Mouse (Mus musculus) MEL (cell line): ENCODE measurements around the gene Engase. TPM values are rescaled to one million over a fixed set of nuclear protein-coding genes. Genes with fewer than 3 reads are reported as not detected.

ENCODE experiments used
- DNase-seq: peaks from one replicate; pipeline ENCODE4 v3.0.0; 2011; ENCODE audit warnings: low read depth, low spot score
- H3K27ac ChIP-seq: 2 replicates; pipeline ENCODE4 v1.5.1; 2012; ENCODE audit warnings: low read depth, mild to moderate bottlenecking, control low read depth, low read length, moderate library complexity; ENCODE audit not compliant: control insufficient read depth
- H3K27me3 ChIP-seq, 2 experiments: fragments of 150-350 bp in 1 of 2; sonication (generic) in 1 of 2; 2 replicates each; pipeline ENCODE4 v1.6.1; 2012; ENCODE audit warnings: low read length in 2 of 2, mild to moderate bottlenecking in 2 of 2, improper control_type of control experiment in 1 of 2, moderate library complexity in 1 of 2; ENCODE audit not compliant: insufficient read depth in 2 of 2, control insufficient read depth in 1 of 2
- H3K36me3 ChIP-seq, 2 experiments: 2 replicates each; pipeline ENCODE4 v1.6.1; 2012 to 2014; ENCODE audit warnings: low read length in 2 of 2, improper control_type of control experiment in 1 of 2, inconsistent platforms in 1 of 2, mild to moderate bottlenecking in 1 of 2; ENCODE audit not compliant: insufficient read depth in 2 of 2, control insufficient read depth in 1 of 2
- H3K4me1 ChIP-seq, 2 experiments: fragments of 150-350 bp in 1 of 2; sonication (generic) in 1 of 2; 2 replicates each; pipeline ENCODE4 v1.6.1; 2012; ENCODE audit warnings: low read length in 2 of 2, improper control_type of control experiment in 1 of 2, mild to moderate bottlenecking in 1 of 2; ENCODE audit not compliant: insufficient read depth in 2 of 2, control insufficient read depth in 1 of 2
- H3K4me3 ChIP-seq, 2 experiments: fragments of 150-350 bp in 1 of 2; sonication (generic) in 1 of 2; 2 replicates each; pipeline ENCODE4 v1.5.1; 2012; ENCODE audit warnings: low read depth in 2 of 2, low read length in 2 of 2, mild to moderate bottlenecking in 2 of 2, moderate library complexity in 2 of 2, control low read depth in 1 of 2, improper control_type of control experiment in 1 of 2; ENCODE audit not compliant: control insufficient read depth in 1 of 2, insufficient read depth in 1 of 2
- H3K79me2 ChIP-seq: 2 replicates; pipeline ENCODE4 v1.6.1; 2012; ENCODE audit warnings: mild to moderate bottlenecking, low read length, moderate library complexity; ENCODE audit not compliant: control insufficient read depth, poor library complexity, insufficient read depth
- H3K9ac ChIP-seq: 2 replicates; pipeline ENCODE4 v1.6.1; 2012; ENCODE audit warnings: low read depth, mild to moderate bottlenecking, control low read depth, low read length, moderate library complexity; ENCODE audit not compliant: control insufficient read depth, poor library complexity, severe bottlenecking
- H3K9me3 ChIP-seq: fragments of 150-350 bp; sonication (generic); replicated peaks from 2 replicates; pipeline ENCODE4 v1.6.1; 2012; ENCODE audit warnings: mild to moderate bottlenecking, low read length, improper control_type of control experiment, moderate library complexity; ENCODE audit not compliant: insufficient read depth
- CHD1 ChIP-seq: IDR thresholded peaks from 2 replicates; pipeline ENCODE4 v1.6.1; 2012; ENCODE audit warnings: low read depth, mild to moderate bottlenecking, inconsistent platforms, low read length, improper control_type of control experiment
- CHD2 ChIP-seq: IDR thresholded peaks from 2 replicates; pipeline ENCODE4 v1.6.1; 2011; ENCODE audit warnings: low read length, improper control_type of control experiment
- ELF1 ChIP-seq: IDR thresholded peaks from 2 replicates; pipeline ENCODE4 v1.6.1; 2014; ENCODE audit warnings: low read depth, mild to moderate bottlenecking, inconsistent platforms, low read length, improper control_type of control experiment, moderate library complexity
- EP300 ChIP-seq, 2 experiments: IDR thresholded peaks; 2 replicates each; pipeline ENCODE4 v1.6.1; 2011; ENCODE audit warnings: improper control_type of control experiment in 2 of 2, low read length in 2 of 2, low read depth in 1 of 2, mild to moderate bottlenecking in 1 of 2
- JUND ChIP-seq: IDR thresholded peaks from 2 replicates; pipeline ENCODE4 v1.6.1; 2011; ENCODE audit warnings: low read depth, mild to moderate bottlenecking, improper control_type of control experiment, low read length
- KAT2A ChIP-seq: conservative IDR thresholded peaks from 2 replicates; pipeline ENCODE4 v1.6.1; 2012; ENCODE audit warnings: low read depth, low read length, improper control_type of control experiment, inconsistent platforms
- MAFK ChIP-seq: IDR thresholded peaks from 2 replicates; pipeline ENCODE4 v1.6.1; 2011; ENCODE audit warnings: low read depth, mild to moderate bottlenecking, low read length, improper control_type of control experiment, borderline replicate concordance
- MEF2A ChIP-seq: IDR thresholded peaks from 2 replicates; pipeline ENCODE4 v1.6.1; 2014; ENCODE audit warnings: low read depth, mild to moderate bottlenecking, inconsistent platforms, low read length, improper control_type of control experiment; ENCODE audit not compliant: poor library complexity, insufficient replicate concordance, severe bottlenecking; ENCODE audit errors: extremely low read depth
- MXI1 ChIP-seq: IDR thresholded peaks from 2 replicates; pipeline ENCODE4 v1.6.1; 2011; ENCODE audit warnings: mild to moderate bottlenecking, low read depth, low read length, improper control_type of control experiment
- MYB ChIP-seq: IDR thresholded peaks from 2 replicates; pipeline ENCODE4 v1.6.1; 2011; ENCODE audit warnings: mild to moderate bottlenecking, low read depth, low read length, improper control_type of control experiment
- MYC ChIP-seq: IDR thresholded peaks from 2 replicates; pipeline ENCODE4 v1.6.1; 2011; ENCODE audit warnings: low read depth, mild to moderate bottlenecking, low read length, improper control_type of control experiment, moderate library complexity
- POLR2AphosphoS2 ChIP-seq: IDR thresholded peaks from 2 replicates; pipeline ENCODE4 v1.6.1; 2011; ENCODE audit warnings: low read length, improper control_type of control experiment
- RCOR1 ChIP-seq: IDR thresholded peaks from 2 replicates; pipeline ENCODE4 v1.6.1; 2012; ENCODE audit warnings: low read depth, mild to moderate bottlenecking, inconsistent platforms, low read length, improper control_type of control experiment
- SIN3A ChIP-seq: IDR thresholded peaks from 2 replicates; pipeline ENCODE4 v1.6.1; 2012; ENCODE audit warnings: low read length, improper control_type of control experiment, inconsistent platforms
- TAL1 ChIP-seq: IDR thresholded peaks from 2 replicates; pipeline ENCODE4 v1.6.1; 2012; ENCODE audit warnings: mild to moderate bottlenecking, inconsistent platforms, low read length, moderate library complexity, mixed read lengths
- TBP ChIP-seq: IDR thresholded peaks from 2 replicates; pipeline ENCODE4 v1.8.0; 2011; ENCODE audit warnings: low read depth, low read length, improper control_type of control experiment
- UBTF ChIP-seq: IDR thresholded peaks from 2 replicates; pipeline ENCODE4 v1.6.1; 2012; ENCODE audit warnings: low read depth, mild to moderate bottlenecking, inconsistent platforms, low read length, improper control_type of control experiment, moderate library complexity, borderline replicate concordance; ENCODE audit not compliant: insufficient read depth
- USF1 ChIP-seq: IDR thresholded peaks from 2 replicates; pipeline ENCODE4 v1.6.1; 2014; ENCODE audit warnings: low read depth, mild to moderate bottlenecking, inconsistent platforms, low read length, improper control_type of control experiment, moderate library complexity
- polyA plus RNA-seq, 2 experiments: library from polyadenylated mRNA; stranded (reverse) in 1 of 2; unstranded in 1 of 2; fragments of >175 nt in 1 of 2; fragments of >200 nt in 1 of 2; gene quantifications; 2 replicates each; pipeline versions ENCODE4 v1.2.1 to v1.2.4; 2012; ENCODE audit warnings: low replicate concordance in 2 of 2, low read depth in 1 of 2; ENCODE audit not compliant: insufficient read length in 2 of 2, insufficient read depth in 1 of 2, missing spikeins in 1 of 2
- total RNA-seq: library from RNA; depleted of rRNA; stranded (reverse); fragments of 300-350 nt; gene quantifications from 2 replicates; pipeline ENCODE4 v1.2.3, GENCODE M21; 2012

The Engase gene
- total and polyA plus RNA-seq, 3 experiments, result 15.3 to 23.5 TPM; not detected in 1

DNA sequence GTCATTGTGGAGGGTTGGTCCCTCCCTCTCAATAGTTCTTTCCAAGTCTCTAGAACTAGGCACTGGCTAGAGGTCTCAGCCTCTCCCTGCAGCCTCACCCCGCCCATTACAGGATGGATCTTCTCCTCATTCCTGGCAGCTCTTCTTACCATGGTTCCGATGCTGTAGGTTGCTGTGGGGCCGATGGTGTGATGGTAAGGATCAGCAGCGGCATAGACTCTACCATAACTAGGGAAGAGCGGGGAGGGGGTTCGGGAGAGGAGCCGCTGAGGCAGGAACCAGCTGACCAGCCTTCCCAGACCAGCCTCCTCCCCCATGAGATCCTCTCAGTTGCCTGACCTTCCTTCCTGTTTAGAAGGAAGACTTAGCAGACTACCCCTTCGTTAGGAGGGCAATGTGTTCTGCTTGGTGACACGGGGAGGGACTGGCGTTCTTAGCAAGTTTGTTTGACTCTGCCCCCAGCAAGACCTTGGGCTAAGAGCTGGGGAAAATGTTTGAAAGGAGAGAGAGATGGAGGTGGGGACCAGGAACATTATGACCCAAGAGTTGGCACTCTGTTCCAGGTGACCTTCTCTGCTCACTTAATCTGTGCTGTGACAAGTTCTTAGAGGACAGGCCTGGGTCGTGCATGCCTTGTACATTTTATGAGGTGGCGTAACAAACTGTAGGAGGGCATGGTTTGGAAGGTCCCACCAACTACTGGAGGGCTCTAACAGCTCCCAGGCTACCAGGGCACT is 17.5 kb downstream of the Engase start:
- no peak for DNase-seq
- Histone ChIP-seq H3K79me2 (no peaks in the 10 kb centered on the region), H3K9ac (no peak overlapping the region), H3K9me3 (no peaks in the 10 kb centered on the region), H3K27me3 (no peaks in the 10 kb centered on the region; a peak in 1 of 4 replicates), H3K36me3 (no peaks in the 10 kb centered on the region), H3K4me3 (no peak overlapping the region), H3K4me1 (no peaks in the 10 kb centered on the region), H3K27ac (no peak overlapping the region)
- TF ChIP-seq MEF2A (no peak), KAT2A (no peak), CHD1 (no peak), JUND (no peak), CHD2 (no peak), EP300 (IDR thresholded peaks at IDR 0.05; ENCODE audit: low read depth in 1 of 2, low read length in 2 of 2) (no peak), POLR2AphosphoS2 (no peak), TAL1 (no peak), MYC (no peak), SIN3A (no peak), UBTF (no peak), USF1 (no peak), MAFK (no peak)

DNA sequence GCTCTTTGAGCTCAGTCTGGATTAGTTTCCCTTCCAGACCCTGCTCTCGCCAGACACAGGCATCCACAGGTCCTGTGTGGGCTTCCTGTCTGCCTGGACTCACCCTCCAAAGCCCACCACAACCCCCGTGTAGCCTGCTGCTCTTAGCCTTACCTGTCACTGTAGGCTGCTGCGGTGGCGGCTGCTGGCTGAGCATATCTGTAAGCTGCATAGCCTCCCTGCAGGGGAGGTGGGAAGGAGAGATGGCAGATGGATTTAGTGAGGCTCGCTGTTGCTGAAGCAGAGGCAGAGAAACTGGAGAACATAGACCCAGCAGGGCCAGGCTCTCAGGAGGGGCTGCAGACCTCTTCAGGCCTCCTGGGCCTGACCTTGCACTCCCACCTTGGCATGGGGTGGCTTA is 18.4 kb downstream of the Engase start:
- DNase-seq, result no peak
- H3K9ac ChIP-seq, result no peak overlapping the region

More for the DNA sequence above, 18.4 kb downstream of the Engase start:
- Histone ChIP-seq H3K4me3 (no peak overlapping the region), H3K27me3 (no peaks in the 10 kb centered on the region; a peak in 1 of 4 replicates), H3K9me3 (no peaks in the 10 kb centered on the region), H3K36me3 (no peaks in the 10 kb centered on the region), H3K27ac (no peak overlapping the region), H3K79me2 (no peaks in the 10 kb centered on the region), H3K4me1 (no peaks in the 10 kb centered on the region)
- no peak for TF ChIP-seq CHD1
- TF ChIP-seq EP300 (IDR thresholded peaks at IDR 0.05; ENCODE audit: low read depth in 1 of 2, low read length in 2 of 2), result no peak
- no peak for TF ChIP-seq MXI1
- no peak for TF ChIP-seq ELF1
- TF ChIP-seq MYC, result no peak
- TF ChIP-seq TAL1, result no peak
- no peak for TF ChIP-seq CHD2
- no peak for TF ChIP-seq MYB
- TF ChIP-seq RCOR1, result no peak
- TF ChIP-seq JUND, result no peak
- TF ChIP-seq TBP, result no peak
